Mouse (Mus musculus) frontal cortex, adult (tissue): ENCODE measurements around the gene Vps4b.

Experiments
- ATAC-seq: cut with Nextera tagmentation; 2 replicates; pipeline ENCODE4 v1.9.2; 2017; ENCODE audit warnings: mild to moderate bottlenecking, moderate library complexity, mixed read lengths; ENCODE audit not compliant: low TSS enrichment

Vps4b gene

GRCm38 (mm10) chr1:106796542-106796924 lies at the start of gene Vps4b:
Vps4b (minus strand) TSS chr1:106796728.
- ATAC-seq = peak; percentile 100

DNA sequence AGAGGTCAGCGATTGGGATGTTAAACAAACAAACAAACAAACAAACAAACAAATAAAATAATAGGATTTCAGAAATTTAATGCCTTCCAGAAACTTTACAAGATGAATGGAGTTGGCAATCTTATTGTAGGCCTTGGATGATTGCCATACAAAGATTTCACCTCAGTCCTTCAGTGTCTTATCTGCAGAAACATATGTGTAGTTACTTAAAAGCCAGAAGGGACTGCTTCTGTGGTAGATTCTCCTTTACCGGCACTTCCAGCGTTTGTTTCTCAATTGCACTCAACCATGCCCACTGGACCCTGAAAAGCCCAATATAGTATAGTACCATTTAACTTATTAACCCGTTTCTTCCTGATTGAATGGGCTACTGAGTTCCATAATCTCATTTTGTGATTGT lies 32.3 kb upstream of the Vps4b start:
- no peak for ATAC-seq

DNA sequence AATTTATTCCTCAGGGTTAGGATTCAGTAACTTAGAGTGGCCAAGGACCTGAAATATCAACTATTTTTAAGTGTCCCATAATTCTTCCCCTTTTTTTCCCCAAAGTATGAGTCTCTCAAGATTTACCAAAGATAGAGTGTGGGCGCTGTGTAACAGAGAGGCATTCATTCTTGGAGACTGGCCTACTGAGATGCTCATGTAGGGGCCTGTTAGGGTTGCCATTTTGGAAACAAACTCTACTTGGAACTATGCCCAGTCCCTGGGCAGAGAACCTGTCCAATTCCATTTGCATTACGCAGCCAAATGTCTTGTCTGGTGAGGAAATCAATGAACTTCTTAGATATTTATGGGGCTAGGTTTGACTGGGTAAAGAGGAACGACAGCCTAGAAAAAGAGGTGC lies 25.8 kb upstream of the Vps4b start:
- peak; percentile 74 for ATAC-seq

- no peak; the same call in 1 of the 2 replicates for ATAC-seq
Measured at GRCm38 (mm10) chr1:106818323-106818722, 21.8 kb upstream of the Vps4b start.

DNA sequence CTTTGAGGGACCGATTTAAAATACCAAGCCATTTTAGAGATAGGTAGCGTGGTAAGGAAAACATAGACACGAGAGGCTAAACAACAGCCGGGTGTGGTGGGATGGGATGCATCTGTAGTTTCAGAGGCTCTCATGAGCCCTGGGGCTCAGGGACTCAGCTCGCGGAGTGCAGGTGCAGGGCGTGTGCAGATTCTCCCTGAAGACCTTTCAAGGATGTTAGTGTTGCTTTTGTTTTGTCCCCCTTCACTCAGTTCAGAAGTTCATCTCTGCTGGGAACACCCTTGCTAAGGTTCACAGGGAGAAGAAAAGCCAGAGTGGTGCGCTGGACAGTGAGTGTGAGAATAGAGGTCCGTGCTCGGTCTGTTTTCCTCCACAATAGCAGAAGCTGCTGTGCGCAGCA lies 20.2 kb upstream of the Vps4b start:
- ATAC-seq = no peak

DNA sequence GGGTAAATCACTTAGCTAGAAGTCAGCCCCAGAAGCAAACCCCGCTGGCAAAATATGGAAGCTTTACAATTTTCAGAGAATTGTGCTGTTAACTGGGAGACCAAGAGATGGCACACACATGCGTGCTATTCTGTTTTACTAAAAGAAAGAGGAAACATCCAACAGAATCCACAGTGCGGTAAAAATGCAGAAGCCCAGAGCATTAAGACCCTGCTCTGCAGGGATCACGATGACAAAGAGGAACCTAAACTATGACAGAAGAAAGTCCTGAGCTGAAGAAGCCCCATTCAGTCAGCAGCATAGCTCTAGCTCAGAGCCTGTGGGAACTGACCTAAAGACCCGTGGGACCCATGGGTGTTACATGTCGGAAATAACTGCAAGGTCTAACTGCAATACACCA lies 18.7 kb upstream of the Vps4b start:
- no peak for ATAC-seq

DNA sequence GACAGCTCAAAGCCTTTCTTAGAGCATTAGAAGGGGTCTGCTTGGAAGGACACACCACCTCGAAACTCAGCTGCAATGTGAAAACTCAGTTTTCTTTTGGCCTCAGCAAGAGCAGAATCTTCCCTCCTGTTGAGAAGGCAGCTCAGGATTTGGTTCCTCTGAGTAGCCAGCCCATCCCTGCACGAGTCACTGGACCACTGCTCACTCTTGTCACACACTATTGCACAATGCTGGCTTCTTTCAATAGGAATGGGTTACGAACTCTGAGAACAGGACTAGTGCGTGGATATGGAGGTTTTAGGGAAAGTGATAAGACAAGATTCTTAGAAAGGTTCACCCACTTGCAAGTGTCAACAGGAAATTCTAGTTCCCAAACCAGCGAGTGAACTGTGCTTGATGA lies 18.3 kb upstream of the Vps4b start:
- no peak for ATAC-seq

DNA sequence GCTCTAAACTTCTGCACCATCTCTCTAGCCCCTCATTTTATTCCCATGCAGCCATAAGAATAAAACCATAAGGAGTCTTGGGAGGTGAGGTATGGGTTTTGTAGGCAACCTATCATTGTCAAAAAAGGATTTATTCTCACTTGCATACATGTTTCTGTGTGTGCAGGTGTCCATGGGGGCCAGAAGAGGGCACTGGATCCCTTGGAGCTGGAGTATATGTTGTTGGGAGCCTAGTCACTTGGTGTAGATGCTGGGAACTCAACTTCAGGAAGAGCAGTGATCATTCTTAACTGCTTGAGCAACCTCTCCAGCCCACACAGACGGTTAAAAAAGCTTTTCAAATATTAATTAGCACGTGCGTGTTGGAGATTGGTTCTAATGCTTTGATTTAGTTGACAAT lies 3.4 kb upstream of the Vps4b start:
- no peak for ATAC-seq

DNA sequence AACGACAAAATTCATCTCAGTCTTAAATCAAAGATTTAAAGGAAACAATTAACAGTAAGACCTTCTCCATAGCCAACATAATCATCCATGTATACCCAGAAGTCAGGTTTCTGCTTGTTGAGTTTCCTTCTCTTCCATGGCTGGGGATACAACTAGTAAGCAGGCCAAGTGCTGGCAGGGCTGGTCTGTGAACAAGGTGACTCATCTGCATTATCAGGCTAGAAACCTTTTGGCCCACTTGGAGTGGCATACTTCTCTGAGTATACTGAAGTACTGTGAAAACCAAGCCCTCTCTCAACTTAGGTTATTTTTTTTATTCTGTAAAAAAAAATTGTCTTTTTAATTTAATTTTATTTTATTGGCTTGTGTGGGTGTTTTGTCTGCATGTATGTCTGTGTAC lies 2.9 kb upstream of the Vps4b start:
- ATAC-seq = no peak

DNA sequence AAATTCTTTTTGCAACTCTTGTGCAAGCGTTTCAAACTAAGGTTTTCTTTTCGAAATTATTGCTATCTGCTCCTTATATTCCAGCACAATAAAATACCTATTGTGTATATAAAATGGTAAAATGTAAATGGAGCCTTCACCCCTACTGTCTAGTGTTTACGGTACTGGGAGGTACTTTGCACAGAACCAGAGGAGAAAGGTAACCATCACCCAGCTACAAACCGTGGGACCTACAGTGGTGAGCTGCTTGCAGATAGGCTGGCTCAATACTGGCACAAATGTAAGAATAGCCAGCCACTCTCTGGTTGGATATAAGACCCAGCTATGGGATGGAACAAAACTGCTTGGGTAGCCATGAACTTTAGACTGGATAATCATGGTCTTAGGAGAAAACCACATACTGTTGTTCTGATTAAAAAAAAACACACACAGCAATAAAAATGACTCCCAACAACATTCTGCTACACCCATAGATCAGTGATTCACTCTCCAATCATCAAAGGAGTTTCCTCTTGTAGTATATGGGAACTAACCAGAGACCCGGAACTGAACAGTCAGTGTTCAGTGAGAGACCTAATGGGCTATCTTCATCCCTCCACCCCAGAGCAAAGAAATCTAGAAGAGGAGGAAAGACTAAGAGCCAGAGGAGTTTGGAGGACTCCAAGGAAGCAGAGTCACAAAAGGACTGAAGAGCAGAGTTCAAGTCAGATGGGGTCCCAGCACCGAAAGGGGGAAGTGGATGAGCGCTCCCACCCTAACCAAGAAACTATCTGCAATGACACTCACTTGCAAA lies 655 bp upstream of the Vps4b start:
- ATAC-seq = 0 out of 2 replicates have a peak, but pooled peaks have one; percentile 6

DNA sequence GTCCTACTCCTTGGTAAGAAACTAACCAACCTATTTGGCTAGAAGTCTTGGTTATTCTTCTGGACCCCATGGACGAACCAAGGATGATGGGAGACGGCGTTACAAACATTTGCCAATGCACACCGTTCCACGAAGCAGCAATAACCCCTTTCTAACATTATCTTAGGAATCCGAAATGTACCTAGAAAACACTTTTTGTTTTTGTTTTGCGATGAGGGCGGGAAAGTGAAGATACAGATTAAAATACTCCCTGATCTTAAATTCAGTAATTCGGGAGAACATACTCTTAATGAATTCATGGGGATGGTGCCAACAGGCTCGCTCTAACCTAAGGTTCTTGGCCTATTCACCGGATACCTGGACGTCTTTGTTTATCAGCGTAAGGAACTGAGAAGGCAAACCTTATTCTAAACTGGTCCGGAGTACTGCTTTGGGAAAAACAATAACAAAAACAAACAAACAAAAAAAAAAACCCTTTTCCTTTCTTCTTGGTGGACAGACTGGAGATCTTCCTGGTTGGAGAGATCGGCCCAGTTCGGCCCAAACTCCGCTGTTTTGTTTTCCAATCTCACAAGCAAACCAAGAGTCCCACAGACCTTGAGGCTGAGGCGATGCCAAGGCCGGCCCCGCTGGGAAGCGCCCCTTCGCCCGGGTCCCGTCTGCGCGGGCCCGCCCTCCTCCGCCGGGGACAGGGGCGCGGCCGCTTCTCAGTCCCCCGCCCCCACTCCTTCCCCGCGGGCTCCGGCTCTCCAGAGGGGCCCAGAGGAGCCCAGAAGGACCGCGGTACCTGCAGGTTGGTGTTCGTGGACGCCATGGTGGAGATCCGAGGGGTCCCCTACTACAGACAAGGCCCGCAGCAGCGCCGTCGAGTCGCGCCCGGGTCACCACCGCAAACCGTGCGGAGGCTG lies 640 bp downstream of the Vps4b start:
- peak; percentile 72 for ATAC-seq

GRCm38 (mm10) chr1:106774896-106775295 lies 21.6 kb downstream of the Vps4b start:
- no peak for ATAC-seq

GRCm38 (mm10) chr1:106774092-106774491 lies 22.4 kb downstream of the Vps4b start:
- no peak for ATAC-seq

GRCm38 (mm10) chr1:106768773-106769172 lies 27.8 kb downstream of the Vps4b start:
- no peak for ATAC-seq

GRCm38 (mm10) chr1:106765771-106766170 lies 30.8 kb downstream of the Vps4b start:
- peak; percentile 96 for ATAC-seq

DNA sequence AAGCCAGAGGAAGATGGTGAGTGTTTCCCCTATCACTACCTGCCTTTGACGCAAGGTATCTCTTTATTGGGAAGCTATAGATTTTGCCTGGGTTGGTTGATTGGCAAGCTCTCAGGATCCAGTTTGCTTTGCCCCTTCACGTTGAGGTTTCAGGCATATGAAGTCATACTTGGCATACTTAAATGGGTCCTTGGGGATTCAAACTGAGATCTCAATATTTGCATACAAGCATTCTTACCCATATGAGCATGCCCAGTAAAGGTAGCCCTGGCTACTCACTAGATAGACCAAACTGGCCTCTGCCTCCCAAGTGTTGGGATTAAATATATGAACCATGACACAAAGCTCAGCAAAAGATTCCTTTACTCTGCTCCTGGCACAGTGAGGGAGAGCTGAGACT lies 31.7 kb downstream of the Vps4b start:
- ATAC-seq = no peak

- ATAC-seq = no peak
Measured at GRCm38 (mm10) chr1:106764281-106764680, 32.2 kb downstream of the Vps4b start.

DNA sequence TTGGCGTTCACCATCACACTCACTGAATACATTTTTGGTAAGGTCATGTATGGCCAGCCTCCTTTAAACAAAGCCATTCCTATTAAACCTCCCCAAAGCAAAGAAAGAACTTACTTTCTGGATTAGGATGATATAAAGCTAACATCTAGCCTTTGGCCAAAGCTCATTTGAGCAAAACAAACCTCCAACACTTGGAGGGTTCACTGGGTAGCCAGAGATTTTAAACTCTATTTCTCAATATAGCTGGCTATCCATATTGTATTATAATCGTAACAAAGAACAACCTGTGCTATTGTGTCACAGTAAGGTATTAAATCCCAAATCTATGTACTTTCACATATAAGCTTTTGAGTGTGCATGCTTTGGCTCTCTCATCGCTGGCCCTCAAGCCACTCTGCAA lies 35.8 kb downstream of the Vps4b start:
- no peak for ATAC-seq

DNA sequence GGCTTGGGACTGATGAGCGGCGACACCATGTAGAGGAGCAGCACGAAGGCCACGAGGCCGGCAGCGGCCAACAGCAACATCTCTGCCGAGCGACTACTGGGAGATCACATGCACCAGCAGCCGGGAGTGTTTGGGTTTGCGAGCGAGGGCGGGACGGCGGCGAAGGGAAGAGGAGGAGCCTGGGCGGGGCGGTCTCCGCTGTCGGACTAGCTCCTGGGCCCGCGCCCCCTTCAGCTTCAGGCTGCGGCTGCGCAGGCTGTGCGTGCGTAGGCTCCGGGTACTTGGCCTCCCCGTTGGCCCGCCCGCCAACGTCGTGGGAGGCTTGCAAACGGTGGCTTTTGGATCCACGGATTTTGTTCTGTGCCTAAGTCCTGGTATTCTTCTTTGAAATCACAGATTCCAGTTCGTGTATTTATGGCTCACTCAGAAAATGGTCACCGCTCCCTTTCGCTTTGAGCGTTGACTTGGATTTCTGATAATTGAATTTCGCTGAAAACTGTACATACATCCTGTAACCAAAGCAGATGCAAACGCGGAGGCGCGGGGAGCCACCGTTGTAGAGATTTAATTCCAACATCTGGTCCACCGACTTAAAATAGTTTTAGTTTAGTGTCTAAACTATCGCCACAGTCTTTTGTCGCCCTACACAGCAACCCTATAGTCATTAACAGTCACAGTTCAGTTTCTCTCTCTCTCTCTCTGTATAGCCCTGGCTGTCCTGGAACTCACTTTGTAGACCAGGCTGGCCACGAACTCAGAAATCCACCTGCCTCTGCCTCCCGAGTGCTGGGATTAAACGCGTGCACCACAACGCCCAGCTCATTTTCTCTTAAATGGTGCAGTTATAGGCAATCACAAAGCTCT lies 36.7 kb downstream of the Vps4b start, which contains the start of gene Kdsr:
Gene Kdsr (minus strand): TSS at position 156 of the 864 bp plus-strand sequence.
- peak; percentile 92 for ATAC-seq

DNA sequence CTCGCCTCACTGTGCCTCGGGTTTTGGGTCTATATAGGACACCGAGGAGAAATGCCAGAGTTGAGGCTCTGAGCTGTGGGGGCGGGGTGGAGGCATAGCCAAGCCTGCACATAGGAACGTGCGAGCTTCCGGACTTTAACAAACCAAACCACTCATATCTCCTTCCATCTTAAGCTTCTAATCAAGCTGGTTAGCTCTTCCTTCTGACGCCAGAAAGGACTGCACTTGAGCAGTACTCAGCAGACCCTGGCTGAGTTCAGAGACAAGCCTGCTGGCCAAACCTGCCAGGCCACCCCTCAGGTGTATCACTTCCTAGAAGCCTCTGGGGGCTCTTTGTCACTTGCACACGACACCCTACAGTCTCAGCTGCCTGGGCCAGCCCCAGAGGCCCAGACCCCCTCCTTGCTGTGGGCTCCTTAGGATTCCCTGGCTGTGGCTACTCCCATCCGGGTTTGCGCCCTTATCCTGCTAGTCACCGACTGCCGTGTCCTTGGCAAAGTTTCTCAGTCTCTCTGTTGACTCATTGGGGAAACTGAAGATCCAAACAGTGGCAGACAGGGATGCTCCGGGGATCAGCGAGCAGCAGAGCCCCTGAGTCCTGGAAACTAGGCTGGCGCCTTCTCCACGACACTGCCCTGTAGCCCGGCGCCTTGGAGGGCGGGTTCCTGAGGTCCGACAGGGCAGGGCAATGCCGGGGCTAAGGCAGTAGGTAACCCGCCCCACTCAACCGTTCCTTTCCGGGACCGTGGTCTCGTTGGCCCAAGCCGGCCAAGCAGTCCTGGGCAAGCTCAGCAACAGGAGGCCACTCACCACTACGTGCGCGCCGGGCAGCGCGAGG lies 37.6 kb downstream of the Vps4b start:
- peak; percentile 21 for ATAC-seq

GRCm38 (mm10) chr1:106756633-106757032 lies 39.9 kb downstream of the Vps4b start:
- no peak for ATAC-seq
